Mouse (Mus musculus) ES-Bruce4 (cell line): ENCODE measurements at regions not wholly inside any gene's neighbourhood (a gene's known extent, or its start where the extent isn't known, plus 50 kb on each side); places are given as distances from the start of the nearest gene placed in this dataset.
"Not testable (repeated sequence)": the region's sequence is repeated elsewhere in the genome, so short reads cannot be mapped to it uniquely, and the experiment has no call there.

Experiments used
- H3K27ac ChIP-seq: 2 replicates; pipeline ENCODE4 v1.5.1; 2012; ENCODE audit warnings: low read length, inconsistent platforms; ENCODE audit not compliant: insufficient read depth
- H3K27me3 ChIP-seq: 2 replicates; pipeline ENCODE4 v1.6.1; 2012; ENCODE audit warnings: mild to moderate bottlenecking, low read length, inconsistent platforms; ENCODE audit not compliant: control insufficient read depth, poor library complexity, insufficient read depth, severe bottlenecking
- H3K36me3 ChIP-seq: 2 replicates; pipeline ENCODE4 v1.6.1; 2012; ENCODE audit warnings: inconsistent platforms, mild to moderate bottlenecking, low read length, moderate library complexity; ENCODE audit not compliant: control insufficient read depth, poor library complexity, insufficient read depth, severe bottlenecking
- H3K4me1 ChIP-seq: one replicate; pipeline ENCODE4 v1.8.1; 2011; ENCODE audit warnings: low read length; ENCODE audit not compliant: control insufficient read depth, insufficient read depth
- H3K4me3 ChIP-seq: 2 replicates; pipeline ENCODE4 v1.5.1; 2011; ENCODE audit warnings: low read depth, mild to moderate bottlenecking, low read length
- H3K9ac ChIP-seq: 2 replicates; pipeline ENCODE4 v1.6.1; 2012; ENCODE audit warnings: low read depth, mild to moderate bottlenecking, inconsistent platforms; ENCODE audit not compliant: poor library complexity, severe bottlenecking
- H3K9me3 ChIP-seq: replicated peaks from 2 replicates; pipeline ENCODE4 v1.6.1; 2012; ENCODE audit warnings: mild to moderate bottlenecking, low read length, inconsistent platforms; ENCODE audit not compliant: control insufficient read depth, poor library complexity, insufficient read depth, severe bottlenecking
- CTCF ChIP-seq: IDR thresholded peaks from one replicate; pipeline ENCODE4 v1.8.1; 2011; ENCODE audit warnings: low read depth, low read length
- EP300 ChIP-seq: IDR thresholded peaks from 2 replicates; pipeline ENCODE4 v1.6.1; 2011; ENCODE audit warnings: low read depth, low read length; ENCODE audit not compliant: insufficient read depth
- POLR2A ChIP-seq: IDR thresholded peaks from one replicate; pipeline ENCODE4 v1.8.1; 2011; ENCODE audit warnings: low read length; ENCODE audit not compliant: insufficient read depth

DNA sequence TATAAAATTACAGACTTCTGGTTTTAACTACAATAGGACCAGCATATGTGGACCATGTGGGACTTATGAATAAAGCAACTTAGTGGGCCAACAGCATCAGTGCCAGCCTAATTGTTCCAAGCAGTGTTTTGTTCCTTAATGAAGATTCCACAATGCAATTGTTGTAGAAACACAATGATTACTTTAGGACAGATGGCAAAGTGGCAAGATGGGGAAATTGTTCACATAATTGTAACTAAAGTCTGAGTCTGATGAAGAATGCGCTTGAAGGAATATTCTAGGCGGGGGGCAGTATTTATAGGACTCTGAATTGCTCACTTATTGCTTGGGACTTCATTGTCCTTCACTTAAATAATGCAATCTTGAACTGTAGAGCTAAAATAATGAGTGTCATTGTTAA lies 253.4 kb upstream of the Kcnj3 start:
- Histone ChIP-seq H3K4me3 (no peak overlapping the region), H3K4me1 (no peaks in the 10 kb centered on the region), H3K9ac (no peak overlapping the region), H3K36me3 (no peaks in the 10 kb centered on the region), H3K27ac (no peak overlapping the region), H3K27me3 (no peaks in the 10 kb centered on the region), H3K9me3 (no peaks in the 10 kb centered on the region)
- TF ChIP-seq POLR2A (no peak), CTCF (no peak), EP300 (no peak)

DNA sequence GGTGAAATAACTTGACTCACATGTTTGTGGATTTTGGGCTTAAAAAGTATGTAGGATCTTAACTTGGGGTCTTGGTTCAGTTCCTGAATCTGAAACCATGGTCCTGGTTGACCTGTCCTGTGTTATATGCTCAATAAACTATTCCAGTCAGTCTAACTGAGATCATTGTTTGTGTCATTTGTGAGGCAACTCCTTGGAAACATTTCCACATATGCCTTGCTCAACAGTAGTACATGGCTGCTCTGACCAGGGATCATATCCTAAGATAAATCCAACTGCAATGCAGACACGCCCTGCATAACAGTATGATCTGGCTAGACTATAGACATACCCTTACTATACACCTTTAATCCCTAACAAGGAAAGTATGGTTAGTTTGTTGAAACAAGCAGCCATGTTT lies 228.9 kb upstream of the Kcnj3 start:
- H3K27ac ChIP-seq = no peak overlapping the region
- no peak overlapping the region for H3K4me3 ChIP-seq
- TF ChIP-seq POLR2A (no peak), EP300 (no peak), CTCF (no peak)

GRCm38 (mm10) chr2:55208620-55209019 lies 227.2 kb upstream of the Kcnj3 start:
- H3K27ac ChIP-seq = no peak overlapping the region
- H3K36me3 ChIP-seq = no peaks in the 10 kb centered on the region
- H3K4me1 ChIP-seq = no peaks in the 10 kb centered on the region
- H3K27me3 ChIP-seq = no peaks in the 10 kb centered on the region
- no peak overlapping the region for H3K4me3 ChIP-seq
- H3K9ac ChIP-seq = no peak overlapping the region
- no peak for TF ChIP-seq CTCF
- no peak for TF ChIP-seq EP300
- no peak for TF ChIP-seq POLR2A
- H3K9me3 ChIP-seq = no peaks in the 10 kb centered on the region

More for the DNA sequence above, 228.9 kb upstream of the Kcnj3 start:
- Histone ChIP-seq H3K27me3 (no peaks in the 10 kb centered on the region), H3K36me3 (no peaks in the 10 kb centered on the region), H3K4me1 (no peaks in the 10 kb centered on the region), H3K9me3 (no peaks in the 10 kb centered on the region), H3K9ac (no peak overlapping the region)

GRCm38 (mm10) chr2:55209848-55210390 lies 225.9 kb upstream of the Kcnj3 start:
- Histone ChIP-seq H3K9me3 (no peaks in the 10 kb centered on the region), H3K4me1 (no peaks in the 10 kb centered on the region), H3K4me3 (no peak overlapping the region), H3K27ac (peak overlapping the region; percentile 56), H3K36me3 (no peaks in the 10 kb centered on the region), H3K27me3 (no peaks in the 10 kb centered on the region), H3K9ac (no peak overlapping the region)
- TF ChIP-seq POLR2A (no peak), EP300 (0 out of 2 replicates have a peak, but pooled peaks have one; percentile 23), CTCF (no peak)

GRCm38 (mm10) chr2:55211281-55211680 lies 224.5 kb upstream of the Kcnj3 start:
- TF ChIP-seq POLR2A (no peak), CTCF (no peak), EP300 (no peak)
- no peaks in the 10 kb centered on the region for H3K36me3 ChIP-seq
- no peaks in the 10 kb centered on the region for H3K4me1 ChIP-seq
- no peaks in the 10 kb centered on the region for H3K27me3 ChIP-seq
- H3K27ac ChIP-seq = peak overlapping the region; percentile 91
- no peaks in the 10 kb centered on the region for H3K9me3 ChIP-seq
- H3K4me3 ChIP-seq = no peak overlapping the region
- H3K9ac ChIP-seq = no peak overlapping the region

GRCm38 (mm10) chr2:55222046-55222445 lies 213.7 kb upstream of the Kcnj3 start:
- TF ChIP-seq CTCF = no peak
- TF ChIP-seq EP300 = no peak
- no peak for TF ChIP-seq POLR2A
- H3K9ac ChIP-seq = no peak overlapping the region
- H3K4me1 ChIP-seq = no peaks in the 10 kb centered on the region
- no peaks in the 10 kb centered on the region for H3K36me3 ChIP-seq
- no peaks in the 10 kb centered on the region for H3K9me3 ChIP-seq
- H3K27me3 ChIP-seq = no peaks in the 10 kb centered on the region
- H3K4me3 ChIP-seq = no peak overlapping the region
- peak overlapping the region; percentile 65; the same call in 1 of the 2 replicates for H3K27ac ChIP-seq

GRCm38 (mm10) chr2:55222741-55223140 lies 213.0 kb upstream of the Kcnj3 start:
- not testable (repeated sequence) for H3K4me1 ChIP-seq, H3K36me3 ChIP-seq, H3K27me3 ChIP-seq, H3K4me3 ChIP-seq, H3K9me3 ChIP-seq, H3K9ac ChIP-seq
- H3K27ac ChIP-seq = peak overlapping the region; percentile 51; the same call in 1 of the 2 replicates
